Mouse (Mus musculus) telencephalon, adult 2 months (tissue): ENCODE data around the gene Psmd9.
A peak's percentile ranks its signal among the peaks of the same experiment; 100 is the strongest.

ENCODE experiments used
- DNase-seq: peaks from one replicate; pipeline ENCODE4 v3.0.0-alpha.2; 2011; ENCODE audit warnings: low read depth, low spot score

The Psmd9 gene

GRCm38 (mm10) chr5:123137044-123137909 lies 31.9 kb upstream of the Psmd9 start:
- no peak for DNase-seq

- no peak for DNase-seq
Observed at GRCm38 (mm10) chr5:123137910-123138229, 31.3 kb upstream of the Psmd9 start.

DNA sequence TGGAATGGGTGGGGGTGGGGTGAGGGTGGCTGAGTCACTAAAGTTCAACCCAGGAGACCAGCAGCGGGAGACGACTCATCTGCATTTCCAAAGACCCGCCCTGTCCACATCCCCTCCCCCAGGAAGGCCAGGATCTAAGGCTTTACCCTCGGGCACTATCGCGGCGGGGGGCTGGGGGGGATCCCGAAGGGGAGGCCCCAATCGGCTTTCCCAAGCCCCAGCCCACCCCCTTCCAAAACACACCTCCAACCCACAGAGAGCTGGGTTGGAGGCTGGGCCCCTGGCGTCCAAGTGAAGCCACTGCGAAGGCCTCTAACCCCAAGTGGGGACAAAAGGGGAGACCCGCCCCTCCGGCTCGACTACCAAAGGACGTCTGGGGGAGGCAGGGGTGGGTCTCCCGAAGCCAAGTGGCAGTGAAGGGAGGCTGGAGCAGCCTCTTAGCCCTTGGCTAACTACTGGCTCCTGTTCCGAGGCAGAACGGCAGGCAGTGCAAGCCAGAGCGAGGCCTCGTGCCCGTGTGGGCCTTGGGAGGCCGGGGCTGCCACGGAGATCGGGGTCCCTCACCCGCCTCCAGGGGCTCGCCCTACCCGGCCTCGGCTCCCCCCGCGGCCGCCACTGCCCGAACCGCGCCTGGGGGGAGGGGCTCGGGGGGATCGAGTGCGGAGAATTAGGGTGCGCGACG lies 30.8 kb upstream of the Psmd9 start:
- no peak for DNase-seq

- DNase-seq, result no peak
Observed at GRCm38 (mm10) chr5:123138953-123139721, 30.1 kb upstream of the Psmd9 start.

GRCm38 (mm10) chr5:123139722-123140627 lies 29.2 kb upstream of the Psmd9 start:
- DNase-seq, result no peak

GRCm38 (mm10) chr5:123140694-123141554 lies 28.3 kb upstream of the Psmd9 start:
- DNase-seq, result peak; percentile 93

- no peak for DNase-seq
Observed at GRCm38 (mm10) chr5:123141555-123142160, 27.6 kb upstream of the Psmd9 start.

DNA sequence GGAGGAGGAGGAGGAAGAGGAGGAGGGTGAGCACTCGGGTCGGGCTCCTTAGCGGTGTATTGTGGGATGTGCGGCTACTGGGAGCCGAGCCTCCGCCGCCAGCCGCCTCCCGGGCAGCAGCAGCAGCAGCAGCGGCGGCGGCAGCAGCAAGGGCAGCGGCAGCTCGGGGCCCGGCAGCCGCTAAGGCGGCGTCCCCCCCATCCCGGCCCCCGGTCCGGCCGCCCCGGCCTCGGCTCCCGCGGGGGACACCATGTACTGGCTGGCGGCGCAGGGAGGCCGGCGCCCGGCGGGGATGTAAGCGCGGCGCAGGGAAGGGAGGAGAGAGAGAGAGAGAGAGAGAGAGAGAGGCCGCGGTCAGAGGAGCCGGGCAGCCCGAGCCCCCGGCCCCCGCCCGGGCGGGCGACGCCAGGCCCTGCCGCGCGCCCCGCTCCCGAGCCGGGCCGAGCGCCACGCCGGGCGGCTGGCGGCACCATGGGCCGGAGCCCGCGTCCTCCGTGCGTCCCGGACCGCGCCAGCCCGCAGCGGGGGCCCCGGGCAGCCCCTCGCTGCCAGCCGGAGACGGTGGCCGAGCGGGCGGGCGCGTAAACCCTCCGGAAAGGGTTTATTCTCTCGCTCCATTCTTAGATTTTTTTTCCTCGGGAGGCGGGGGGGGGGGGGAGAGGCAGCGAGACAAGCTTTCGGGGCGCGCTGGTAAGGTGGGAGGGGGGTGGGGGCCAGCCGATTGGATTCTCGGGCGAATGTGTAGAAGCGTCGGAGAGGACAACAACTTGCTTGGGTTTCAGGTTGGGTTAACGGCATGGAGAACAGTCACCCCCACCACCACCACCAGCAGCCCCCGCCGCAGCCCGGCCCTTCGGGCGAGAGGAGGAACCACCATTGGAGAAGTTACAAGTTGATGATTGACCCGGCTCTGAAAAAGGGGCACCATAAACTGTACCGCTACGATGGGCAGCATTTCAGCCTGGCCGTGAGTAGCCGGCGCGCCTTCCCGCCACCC lies 26.8 kb upstream of the Psmd9 start, which contains the start of gene Setd1b:
Gene Setd1b, plus strand, starts transcription at position 33 of the 997 bp plus-strand sequence.
- DNase-seq, result no peak

- no peak for DNase-seq
Observed at GRCm38 (mm10) chr5:123143251-123143970, 25.8 kb upstream of the Psmd9 start.

DNA sequence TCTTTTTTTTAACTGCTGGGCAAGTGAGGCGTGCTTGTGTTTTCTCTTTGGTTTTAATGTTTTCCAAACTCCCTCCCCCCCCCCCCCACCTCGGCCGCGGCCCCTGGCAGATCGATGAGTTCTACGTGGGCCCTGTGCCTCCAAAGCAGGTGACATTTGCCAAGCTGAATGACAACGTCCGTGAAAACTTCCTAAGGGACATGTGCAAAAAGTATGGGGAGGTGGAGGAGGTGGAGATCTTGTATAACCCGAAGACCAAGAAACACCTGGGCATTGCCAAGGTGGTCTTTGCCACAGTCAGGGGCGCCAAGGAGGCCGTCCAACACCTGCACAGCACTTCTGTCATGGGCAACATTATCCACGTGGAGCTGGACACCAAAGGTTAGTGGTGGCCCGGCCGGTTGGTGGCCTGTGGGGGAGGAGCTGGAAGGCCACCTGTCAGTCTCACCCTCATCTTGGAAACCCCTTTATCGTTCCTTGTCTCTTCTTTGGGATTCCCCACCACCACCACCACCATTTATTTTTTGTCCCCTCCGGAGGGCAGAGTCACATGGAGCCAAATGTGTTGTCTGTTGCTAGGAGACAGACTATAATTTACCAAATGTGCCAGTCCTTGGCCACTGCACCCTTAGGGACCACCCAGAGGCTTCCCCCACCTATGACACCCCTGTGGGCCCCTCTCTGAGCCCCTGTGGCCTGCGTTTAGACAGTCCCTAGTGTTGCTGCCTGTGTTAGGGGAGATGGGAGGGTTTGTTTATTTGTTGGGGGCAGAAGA lies 25.1 kb upstream of the Psmd9 start:
- no peak for DNase-seq

GRCm38 (mm10) chr5:123144746-123145590 lies 24.2 kb upstream of the Psmd9 start:
- no peak for DNase-seq

DNA sequence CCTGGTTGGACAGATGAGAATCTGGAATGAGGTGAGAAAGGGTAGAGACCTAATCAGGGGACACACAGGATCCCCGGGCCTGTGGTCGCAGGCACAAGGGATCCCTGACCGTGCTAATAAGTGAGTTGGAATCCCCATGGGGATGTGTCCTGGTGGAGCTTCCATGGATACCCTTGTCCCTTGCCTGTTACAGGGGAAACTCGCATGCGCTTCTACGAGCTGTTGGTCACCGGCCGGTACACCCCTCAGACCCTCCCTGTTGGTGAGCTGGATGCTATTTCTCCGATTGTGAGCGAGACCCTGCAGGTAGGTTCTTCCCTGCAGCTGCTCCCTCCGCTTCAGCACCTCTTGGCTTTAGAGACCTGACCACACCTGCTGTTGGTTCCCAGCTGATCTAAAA lies 22.9 kb upstream of the Psmd9 start:
- no peak for DNase-seq

GRCm38 (mm10) chr5:123147569-123147968 lies 21.6 kb upstream of the Psmd9 start:
- DNase-seq, result no peak

DNA sequence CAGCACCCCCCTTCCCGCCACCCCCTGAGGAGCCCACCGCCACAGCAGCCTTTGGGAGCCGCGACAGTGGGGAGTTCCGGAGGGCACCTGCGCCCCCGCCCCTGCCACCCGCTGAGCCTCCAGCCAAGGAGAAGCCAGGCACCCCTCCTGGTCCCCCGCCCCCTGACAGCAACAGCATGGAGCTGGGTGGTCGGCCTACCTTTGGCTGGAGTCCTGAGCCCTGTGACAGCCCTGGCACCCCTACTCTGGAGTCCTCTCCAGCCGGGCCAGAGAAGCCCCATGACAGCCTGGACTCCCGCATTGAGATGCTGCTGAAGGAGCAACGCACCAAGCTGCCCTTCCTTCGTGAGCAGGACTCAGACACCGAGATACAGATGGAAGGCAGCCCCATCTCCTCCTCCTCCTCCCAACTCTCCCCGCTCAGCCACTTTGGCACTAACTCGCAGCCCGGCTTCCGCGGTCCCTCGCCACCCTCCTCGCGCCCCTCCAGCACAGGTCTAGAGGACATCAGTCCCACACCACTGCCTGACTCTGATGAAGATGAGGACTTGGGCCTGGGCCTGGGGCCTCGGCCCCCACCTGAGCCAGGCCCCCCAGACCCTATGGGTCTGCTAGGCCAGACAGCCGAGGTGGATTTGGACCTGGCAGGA lies 21.0 kb upstream of the Psmd9 start:
- no peak for DNase-seq
